Mouse (Mus musculus) kidney, postnatal 10 days (tissue): Measurements from ENCODE around the gene Stx7.

Experiments used
- DNase-seq: peaks from one replicate; pipeline ENCODE4 v3.0.0; 2021; ENCODE audit warnings: mixed read lengths

Gene Stx7

DNA sequence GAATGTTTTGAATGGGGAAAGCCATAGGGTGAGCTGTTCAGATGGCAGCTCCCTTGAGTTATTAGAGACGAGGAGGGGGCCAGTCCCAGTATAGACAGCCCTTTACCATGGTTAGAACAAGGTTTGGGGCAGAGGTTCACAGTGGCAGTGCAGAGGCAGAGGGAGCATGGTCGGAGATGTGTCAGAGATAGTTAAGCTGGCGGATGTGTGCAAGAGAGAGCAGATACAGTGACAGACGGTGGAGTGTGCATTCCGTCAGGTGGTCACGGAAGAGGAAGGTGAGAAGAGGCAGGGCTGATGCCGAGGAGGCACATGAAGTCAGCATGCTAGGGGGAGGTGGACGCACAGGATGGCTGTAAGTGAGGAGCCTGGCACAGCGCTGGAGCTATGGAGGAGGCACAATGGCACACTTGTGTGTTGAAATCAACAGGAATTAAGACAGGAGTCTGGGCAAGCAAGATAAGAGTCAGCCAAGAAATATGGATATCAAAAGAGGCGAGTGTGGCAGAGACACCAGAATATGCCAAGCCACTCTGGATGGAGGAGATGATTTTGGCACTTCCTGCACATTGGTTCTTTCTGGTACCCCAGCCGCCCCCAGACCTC is 19.0 kb downstream of the Stx7 start:
- no peak for DNase-seq

DNA sequence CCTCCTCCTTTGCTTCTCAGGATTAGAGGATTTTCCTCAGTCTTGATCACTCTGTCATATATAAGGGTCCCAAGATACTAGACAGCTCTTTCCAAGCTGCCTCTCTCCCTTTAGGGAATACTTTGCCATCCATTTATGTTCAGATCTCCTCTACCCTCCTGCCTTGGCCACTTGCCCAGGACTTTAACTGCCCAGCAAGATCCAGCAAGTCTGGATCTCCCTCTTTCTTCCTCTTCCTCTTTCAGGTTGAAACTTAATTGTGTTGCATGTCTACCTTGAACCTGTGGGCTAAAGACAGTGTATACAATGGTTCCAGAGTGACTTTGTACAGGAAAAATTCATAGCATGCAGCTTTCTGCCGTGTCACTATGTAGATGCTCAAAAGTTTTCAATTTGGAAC is 19.8 kb downstream of the Stx7 start:
- peak; percentile 54 for DNase-seq

DNA sequence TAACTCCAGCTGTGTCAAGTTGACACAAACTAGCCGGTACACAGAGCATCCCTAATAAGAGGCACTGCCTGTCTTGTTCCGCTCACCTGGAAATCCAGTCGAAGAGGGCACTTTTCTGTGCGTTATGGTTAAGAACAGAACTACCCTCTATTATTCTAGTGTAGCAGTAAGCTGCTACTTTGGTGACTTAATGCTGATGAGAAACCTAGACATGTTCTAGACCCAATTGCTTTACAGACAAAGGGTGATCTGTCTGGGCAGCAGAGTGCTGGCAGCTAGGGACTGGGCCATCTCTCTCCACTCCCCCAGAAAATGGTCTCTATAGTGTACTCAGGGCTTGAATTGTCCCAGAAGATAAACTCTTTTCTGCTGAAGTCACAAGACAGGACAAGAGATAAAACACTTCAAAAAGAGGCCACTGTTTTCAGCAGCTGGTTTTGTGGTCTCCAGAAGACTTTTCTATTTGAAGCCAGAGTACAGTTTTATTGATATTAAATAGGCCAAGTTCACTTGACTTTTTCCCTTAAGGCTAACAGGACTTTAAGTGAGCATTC is 22.9 kb downstream of the Stx7 start:
- no peak for DNase-seq

GRCm38 (mm10) chr10:24173210-24174001 is 24.3 kb downstream of the Stx7 start:
- DNase-seq, result peak; percentile 72

DNA sequence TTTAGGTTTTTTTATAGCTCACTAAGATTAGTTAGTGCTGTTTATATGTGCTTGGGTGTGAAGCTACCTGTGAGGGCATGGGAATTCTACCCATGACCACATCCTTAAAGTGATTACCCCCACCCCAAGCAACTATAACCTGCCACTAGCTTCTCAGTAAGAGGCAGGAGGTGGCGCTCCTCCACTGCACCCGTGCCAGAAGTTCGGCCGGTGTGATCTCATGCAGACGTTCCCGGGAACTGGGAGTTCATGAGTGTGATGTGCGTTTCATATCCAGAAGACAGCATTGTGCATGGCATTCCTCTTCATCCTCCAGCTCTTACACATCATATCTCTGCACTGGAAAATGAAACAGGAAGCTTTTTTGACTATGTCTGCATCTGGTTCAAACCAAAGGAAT is 41.3 kb downstream of the Stx7 start:
- peak; percentile 27 for DNase-seq

DNA sequence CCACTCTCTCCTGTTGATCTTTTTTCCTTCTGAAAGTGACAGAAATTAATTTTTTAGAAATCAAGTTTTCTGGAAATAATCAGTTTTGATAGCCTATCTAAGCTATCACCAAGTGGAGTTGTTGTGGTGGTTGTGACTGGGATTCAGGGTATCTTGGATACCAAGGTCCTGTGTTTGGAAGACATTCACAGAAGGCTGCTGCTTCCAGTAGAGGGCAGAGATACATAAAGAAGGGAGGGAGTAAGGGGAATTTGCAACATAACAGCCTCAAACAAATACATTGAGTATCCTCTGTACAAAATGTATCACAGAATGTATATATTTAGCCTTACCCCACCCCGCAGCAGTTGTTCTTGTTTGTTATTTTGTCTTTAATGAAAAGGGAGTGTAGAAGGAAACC is 42.9 kb downstream of the Stx7 start:
- DNase-seq, result peak; percentile 20

DNA sequence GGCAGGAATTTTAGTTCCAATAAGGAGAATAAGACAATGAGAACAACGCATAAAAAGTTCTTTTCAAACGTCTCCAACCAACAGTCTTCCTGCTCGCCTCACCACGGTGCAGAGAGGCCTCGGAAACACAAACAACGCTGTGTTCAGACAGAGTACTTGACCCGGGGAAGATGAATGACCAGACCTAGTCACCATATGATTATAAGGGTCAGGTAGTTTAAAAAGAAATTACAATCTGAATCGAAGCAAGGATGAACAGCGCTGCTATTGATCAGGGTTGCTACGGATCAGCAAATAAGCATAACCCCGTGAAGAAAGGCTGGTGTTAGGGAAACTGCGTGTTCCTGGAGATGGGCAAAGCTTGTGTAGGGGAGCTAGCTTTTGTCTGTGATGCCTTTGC is 50.2 kb downstream of the Stx7 start:
- no peak for DNase-seq

GRCm38 (mm10) chr10:24200099-24200498 is 51.0 kb downstream of the Stx7 start:
- DNase-seq, result no peak

GRCm38 (mm10) chr10:24210075-24210474 is 61.0 kb downstream of the Stx7 start:
- peak; percentile 16 for DNase-seq

- no peak for DNase-seq
Observed at GRCm38 (mm10) chr10:24213297-24213696, 64.2 kb downstream of the Stx7 start.

- no peak for DNase-seq
Observed at GRCm38 (mm10) chr10:24217558-24218268, 68.6 kb downstream of the Stx7 start.

DNA sequence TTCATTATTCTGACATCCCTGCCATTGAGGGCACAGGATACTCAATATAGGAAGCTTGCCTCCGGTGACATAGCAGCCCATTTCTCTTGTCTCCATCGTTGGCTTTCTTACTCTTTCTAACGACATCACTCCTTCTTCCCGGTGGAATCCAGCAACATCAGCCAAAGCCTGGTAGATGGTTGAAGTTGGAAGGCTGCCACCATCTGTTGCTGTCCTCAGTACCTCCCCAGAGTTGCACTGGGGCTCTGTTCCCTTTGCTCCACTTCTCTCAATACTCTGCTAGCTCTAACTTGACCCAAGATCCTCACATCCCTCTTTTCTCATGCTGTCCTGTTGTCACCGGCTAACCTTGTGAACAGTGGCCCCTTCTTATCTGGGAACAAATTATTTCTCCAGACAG is 71.8 kb downstream of the Stx7 start:
- DNase-seq, result no peak

- no peak for DNase-seq
Observed at GRCm38 (mm10) chr10:24222911-24223310, 73.8 kb downstream of the Stx7 start.

GRCm38 (mm10) chr10:24223449-24224143 is 74.5 kb downstream of the Stx7 start, which contains the start of gene Moxd1:
Gene Moxd1, plus strand, starts transcription at chr10:24223517.
- DNase-seq, result peak; percentile 61

DNA sequence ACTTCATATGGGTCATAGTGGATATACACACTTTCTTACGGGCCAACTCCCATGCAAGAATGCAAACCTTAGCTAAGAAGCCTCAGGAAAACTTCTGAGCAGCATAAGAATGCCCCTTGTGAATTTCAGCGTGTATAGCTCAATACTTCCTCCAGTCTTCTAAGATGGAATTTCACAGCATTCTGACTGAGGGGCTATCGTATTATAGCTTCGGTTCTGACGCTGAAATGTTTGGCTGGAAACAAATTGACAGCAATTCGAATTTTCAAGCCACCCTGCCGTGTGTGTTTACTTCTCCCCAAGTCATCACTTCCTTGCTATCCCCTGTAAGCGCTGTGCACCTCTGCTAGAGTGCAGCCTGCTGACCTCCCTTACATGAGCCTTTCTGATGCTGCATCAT is 75.5 kb downstream of the Stx7 start:
- no peak for DNase-seq

GRCm38 (mm10) chr10:24228318-24229183 is 79.4 kb downstream of the Stx7 start:
- DNase-seq, result no peak

DNA sequence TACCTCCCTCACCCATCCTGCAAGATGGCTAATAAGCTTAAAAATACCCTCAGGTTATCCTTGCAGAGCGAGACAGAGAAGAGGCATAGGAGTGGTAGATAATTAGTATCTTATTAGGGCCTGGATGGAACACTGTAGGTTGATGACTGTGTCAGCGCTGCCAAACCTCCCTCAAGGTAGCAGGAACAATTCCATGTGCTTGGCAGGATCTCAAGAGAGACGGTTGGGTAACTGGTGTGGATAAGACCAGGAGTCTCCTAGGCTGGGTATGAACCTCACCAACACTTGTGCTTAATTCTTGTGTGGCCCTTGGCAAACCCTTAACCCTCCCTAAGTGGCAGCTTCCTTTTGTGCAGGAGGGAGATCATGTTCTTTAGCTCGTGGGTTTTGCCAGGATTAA is 83.2 kb downstream of the Stx7 start:
- DNase-seq, result no peak

DNA sequence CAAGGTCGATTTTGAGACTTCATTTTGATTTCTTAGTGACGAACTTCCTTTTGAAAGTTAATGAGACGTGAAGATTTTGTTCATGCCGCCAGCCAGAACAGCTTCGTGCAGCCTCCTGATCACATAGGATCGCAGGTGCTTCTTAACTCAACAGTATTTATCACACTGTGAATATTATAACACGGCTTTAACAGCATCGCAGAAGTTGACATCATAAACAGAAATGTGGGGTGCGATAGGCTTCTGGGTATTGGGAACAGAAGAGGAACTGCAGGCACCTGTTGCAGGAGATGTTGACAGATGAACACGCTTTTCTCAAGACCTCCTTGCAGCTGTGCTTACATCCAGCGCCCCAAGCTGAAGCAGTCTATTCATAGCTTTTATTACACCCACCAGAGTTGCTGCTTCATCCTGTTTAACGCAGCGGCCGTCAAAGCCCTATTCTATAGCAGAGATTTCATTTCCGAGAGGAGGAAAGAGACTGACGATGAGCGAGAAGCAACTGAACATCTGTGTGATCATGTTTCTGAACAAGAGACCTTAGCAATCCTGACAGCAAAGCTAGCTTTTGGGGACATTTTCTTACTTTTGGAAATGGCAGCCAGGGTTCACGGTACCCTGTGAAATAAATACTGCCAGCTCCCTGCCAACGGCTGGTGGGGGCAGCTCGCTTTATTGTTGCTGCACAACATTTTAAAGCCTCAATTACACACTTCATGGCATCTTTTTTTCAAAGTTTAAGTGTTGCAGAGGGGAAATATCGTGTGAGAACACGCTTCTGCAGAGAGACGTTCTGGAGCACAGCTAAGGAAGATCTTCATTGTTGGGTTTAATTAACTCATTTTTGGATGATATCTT is 86.6 kb downstream of the Stx7 start:
- no peak for DNase-seq
